Mouse (Mus musculus): ENCODE measurements at regions not wholly inside any gene's neighbourhood (a gene's known extent, or its start where the extent isn't known, plus 50 kb on each side); places are given as distances from the start of the nearest gene placed in this dataset.

DNA sequence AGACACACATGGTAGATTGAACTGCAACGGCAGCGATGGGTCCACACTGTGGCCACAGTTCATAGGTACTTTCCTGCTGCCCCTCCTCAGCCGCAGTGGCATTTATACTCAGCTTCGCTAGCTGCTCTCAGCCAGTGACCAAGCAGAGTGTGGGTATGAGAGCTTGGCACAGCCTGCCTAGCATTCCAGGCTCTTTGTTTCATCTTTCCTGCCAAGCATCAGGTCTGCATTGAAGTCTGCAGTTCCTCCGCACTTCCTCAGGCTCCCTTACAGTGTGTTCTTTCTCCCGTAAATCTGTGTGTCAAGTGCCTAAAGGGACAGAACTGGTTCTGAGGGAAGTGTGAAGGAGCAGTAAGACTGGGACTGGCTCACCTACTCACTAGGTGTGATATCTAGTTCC is 194.6 kb upstream of the Daam1 start:
- intact Hi-C loops (cut with DNase I), result no loop called here
- DNase-seq, result no peak

DNA sequence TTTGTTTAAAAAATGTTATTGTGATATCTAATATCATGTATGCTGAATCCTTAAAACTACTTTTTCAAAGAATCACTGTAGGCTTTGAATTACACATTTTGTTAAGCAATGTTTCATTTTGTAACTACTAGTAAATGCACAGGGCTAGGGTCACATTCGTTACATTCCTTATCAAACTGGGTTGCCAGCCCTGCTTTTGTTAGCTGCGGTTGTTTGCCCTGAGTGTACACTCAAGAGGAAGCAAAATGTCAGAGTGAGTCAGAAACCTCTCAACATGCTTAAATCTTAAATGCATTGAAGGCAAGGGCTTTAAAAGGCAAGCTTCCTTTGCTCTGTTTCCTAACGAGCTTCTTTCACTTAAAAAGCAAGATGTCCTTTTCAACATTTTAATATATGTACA is 193.6 kb upstream of the Daam1 start:
- Histone ChIP-seq H3K4me3 (no peak overlapping the region), H3K27ac (no peak overlapping the region)
- intact Hi-C loops (cut with DNase I), result no loop called here
- TF ChIP-seq CTCF (IDR thresholded peaks at IDR 0.05), result no peak
- no peak for DNase-seq

More for the DNA sequence above, 194.6 kb upstream of the Daam1 start:
- no peak overlapping the region for H3K27ac ChIP-seq
- no peak overlapping the region for H3K4me3 ChIP-seq
- no peak for TF ChIP-seq CTCF (IDR thresholded peaks at IDR 0.05)

DNA sequence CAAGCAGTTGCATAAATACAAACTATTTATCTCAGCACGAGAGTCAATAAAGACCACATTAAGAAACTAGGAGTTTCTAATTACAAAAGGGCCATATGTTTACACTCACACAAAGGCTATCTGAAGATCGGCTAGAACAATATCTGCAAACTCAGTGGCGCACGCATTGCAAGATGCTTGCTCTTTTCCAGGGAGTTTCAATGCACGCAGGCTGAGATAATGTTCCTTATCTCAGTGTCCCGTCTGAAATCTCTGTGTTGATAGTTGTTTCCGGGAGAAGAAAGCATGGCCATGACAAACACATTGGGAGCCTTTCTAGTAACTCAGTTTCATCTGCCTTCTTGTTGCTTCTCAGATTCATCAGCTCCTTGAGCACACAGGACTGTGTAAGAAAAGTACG is 192.6 kb upstream of the Daam1 start:
- no peak overlapping the region for H3K27ac ChIP-seq
- intact Hi-C loops (cut with DNase I), result no loop called here
- TF ChIP-seq CTCF (IDR thresholded peaks at IDR 0.05), result no peak
- no peak overlapping the region for H3K4me3 ChIP-seq
- DNase-seq, result no peak

DNA sequence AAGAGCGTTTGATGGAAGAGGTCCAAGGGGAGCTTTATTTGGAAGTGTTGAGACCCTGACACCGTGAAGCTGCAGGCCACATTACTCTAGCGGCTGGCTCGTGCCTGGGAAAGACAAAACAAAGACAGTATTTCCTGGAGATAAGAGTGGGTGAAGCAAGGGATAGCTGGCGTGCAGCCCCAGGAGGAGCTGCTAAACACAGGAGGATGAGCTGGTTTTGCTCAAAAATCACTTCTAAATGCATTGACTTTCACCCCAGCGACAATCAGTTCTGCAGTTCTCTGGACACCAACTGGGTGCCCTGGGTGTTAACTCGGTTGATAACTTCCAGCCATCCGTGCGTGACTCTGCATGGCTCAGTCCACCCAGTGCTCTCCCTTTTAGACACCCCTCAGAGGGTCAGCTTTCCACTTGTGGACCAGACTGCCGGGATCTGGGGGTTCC is 190.8 kb upstream of the Daam1 start:
- Histone ChIP-seq H3K27ac (no peak overlapping the region; the same call in 1 of the 2 replicates), H3K4me3 (no peak overlapping the region)
- DNase-seq, result peak; percentile 28
- intact Hi-C loops (cut with DNase I), result no loop called here
- TF ChIP-seq CTCF (IDR thresholded peaks at IDR 0.05), result no peak

DNA sequence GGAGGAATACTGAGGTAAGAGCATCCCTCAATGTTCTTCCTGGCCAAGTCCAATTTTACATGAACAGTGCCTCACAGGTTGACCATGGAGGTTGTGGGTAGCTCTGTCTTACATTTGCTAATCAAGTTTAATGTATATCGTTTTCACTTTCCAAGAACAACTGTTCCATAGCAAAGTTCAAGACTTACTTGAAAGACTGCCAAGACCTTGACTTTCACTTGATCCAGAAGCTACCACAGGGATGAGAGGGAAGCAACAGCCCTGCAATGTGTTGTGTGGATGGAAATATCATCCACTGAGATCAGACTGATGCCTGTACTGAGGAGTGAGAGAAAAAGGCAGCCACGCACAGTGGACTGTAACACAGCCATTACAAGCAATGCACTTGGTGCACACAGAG is 189.4 kb upstream of the Daam1 start:
- intact Hi-C loops (cut with DNase I), result no loop called here
- no peak overlapping the region for H3K27ac ChIP-seq

DNA sequence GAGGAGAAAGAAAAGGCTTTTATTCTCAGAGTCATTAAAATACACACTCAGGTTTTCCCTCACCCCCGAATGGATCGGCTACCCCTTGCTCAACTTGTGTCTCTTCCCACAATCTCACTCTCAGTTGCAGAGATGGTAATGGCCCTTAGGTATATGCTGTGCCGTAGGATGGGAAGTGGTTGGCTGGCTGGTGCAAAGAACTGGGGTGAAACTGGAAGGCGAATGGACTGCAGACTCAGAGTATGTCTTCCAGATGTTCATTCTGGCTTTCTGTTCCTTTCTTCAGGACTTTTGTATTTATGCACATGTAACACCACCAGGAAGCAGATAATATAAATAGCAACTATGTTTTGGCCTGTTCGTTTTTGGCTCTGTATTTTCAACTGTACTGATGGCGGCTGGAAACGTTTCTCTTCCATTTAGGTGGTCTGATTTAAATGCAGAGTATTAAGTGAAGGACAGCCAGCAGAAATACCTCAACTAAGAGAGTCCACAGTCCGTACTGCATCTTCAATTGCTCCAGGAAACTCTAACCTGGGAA is 188.0 kb upstream of the Daam1 start:
- intact Hi-C loops (cut with DNase I), result no loop called here
- no peak overlapping the region for H3K4me3 ChIP-seq
- peak; percentile 16 for DNase-seq
- no peak for TF ChIP-seq CTCF (IDR thresholded peaks at IDR 0.05)
- H3K27ac ChIP-seq, result peak overlapping the region; percentile 38; the same call in 1 of the 2 replicates

More for the DNA sequence above, 189.4 kb upstream of the Daam1 start:
- no peak overlapping the region for H3K4me3 ChIP-seq
- TF ChIP-seq CTCF (IDR thresholded peaks at IDR 0.05), result no peak
- no peak for DNase-seq

DNA sequence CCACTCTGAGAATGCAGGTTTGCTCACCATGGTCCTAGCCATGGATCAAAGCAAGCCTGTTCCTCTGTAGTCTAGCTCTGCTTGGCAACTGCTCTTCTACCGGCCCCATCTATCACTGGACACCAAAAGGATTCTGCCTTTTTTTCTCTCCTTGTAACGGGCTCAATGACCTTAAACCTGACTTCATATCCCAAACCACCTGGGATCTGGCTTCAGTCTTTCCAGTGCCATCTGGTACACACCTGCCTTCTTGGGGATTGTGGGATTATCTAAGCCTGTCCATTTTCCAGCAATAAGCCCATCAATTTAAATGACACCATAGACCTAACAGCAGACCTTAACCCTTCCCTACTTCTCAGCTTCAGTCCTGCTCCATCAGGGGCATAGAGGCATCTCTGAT is 179.6 kb upstream of the Daam1 start:
- no peak overlapping the region for H3K27ac ChIP-seq
- intact Hi-C loops (cut with DNase I), result no loop called here
- no peak for DNase-seq
- no peak for TF ChIP-seq CTCF (IDR thresholded peaks at IDR 0.05)
- no peak overlapping the region for H3K4me3 ChIP-seq

DNA sequence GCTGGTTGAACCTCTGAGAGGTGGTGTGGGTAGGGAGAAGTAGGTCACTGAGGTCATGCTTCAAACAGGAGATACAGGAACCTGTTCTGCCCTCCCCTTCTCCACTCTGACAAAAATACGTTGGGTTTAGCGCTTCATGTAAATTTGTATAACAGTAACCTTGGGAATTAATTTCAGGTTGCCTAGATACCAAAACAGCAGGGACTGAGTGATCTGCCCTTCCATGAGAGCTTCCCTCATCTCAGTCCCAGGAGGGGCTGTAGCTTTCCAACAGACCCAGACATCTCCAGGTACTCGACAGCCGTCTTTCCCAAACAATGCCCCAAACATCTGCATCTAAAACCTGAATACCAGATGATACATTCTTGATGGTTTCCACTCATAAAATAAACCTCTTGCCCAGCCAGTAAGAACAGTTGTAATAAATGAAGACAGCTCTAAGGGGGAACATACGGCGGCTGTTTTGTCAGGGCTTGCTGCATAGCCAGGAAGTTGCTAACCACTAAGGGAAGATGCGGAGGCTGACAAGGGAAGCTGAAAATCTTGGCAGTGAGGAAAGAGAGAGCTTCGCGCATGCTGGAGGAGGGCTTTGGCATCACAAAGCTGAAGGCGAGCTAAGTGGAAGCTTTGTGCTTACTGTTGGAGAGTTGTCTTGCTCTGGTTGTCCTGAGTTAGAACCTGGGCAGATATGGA is 137.4 kb upstream of the Daam1 start:
- Histone ChIP-seq H3K27ac (0 out of 2 replicates have a peak overlapping the region, but pooled peaks have one; percentile 20), H3K4me3 (no peak overlapping the region)
- TF ChIP-seq CTCF (IDR thresholded peaks at IDR 0.05), result no peak
- intact Hi-C loops (cut with DNase I), result no loop called here
- DNase-seq, result peak; percentile 21

DNA sequence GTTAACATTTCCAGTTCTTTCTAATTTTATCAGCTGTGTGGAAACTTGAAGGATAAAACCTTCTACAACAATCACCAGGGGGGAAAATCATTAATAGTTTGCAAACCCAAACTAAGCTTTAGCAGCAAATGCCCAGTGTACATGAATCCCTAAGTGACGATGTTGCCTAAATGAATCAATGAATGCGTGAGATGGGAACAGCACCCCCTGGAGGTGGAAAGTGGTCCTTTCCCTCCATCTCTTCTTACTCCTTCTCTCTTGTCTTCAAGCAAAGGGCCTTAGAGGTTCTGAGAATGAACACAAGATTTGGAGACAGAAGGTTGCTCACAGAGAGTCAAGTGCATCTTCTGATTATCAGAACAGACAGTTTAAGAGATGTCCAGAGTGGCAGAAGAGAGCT is 129.1 kb upstream of the Daam1 start:
- peak; percentile 61 for TF ChIP-seq CTCF (IDR thresholded peaks at IDR 0.05)
- intact Hi-C loops (cut with DNase I), result no loop called here
- no peak overlapping the region for H3K4me3 ChIP-seq
- peak; percentile 38 for DNase-seq
- H3K27ac ChIP-seq, result no peak overlapping the region

DNA sequence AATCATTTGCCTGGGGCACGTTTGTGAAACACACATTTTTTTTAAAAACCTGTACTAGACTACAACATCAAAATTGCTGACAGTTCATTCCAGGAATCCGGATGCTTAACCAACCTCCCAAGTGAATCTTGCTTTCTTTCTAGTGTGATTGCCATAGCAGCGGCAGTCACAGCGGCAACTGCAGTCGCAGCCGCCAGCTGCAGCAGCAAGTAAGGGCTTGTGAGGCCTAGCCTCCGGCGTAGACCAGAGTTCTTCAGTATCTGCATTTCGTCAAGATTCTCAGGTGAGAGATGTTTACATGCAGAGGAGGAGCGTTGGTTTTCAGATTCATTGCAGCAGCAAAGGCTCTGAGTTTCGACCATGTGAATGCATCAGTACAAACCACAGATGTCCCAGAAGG is 128.7 kb upstream of the Daam1 start:
- no peak for DNase-seq
- Histone ChIP-seq H3K27ac (no peak overlapping the region), H3K4me3 (no peak overlapping the region)
- intact Hi-C loops (cut with DNase I), result no loop called here
- TF ChIP-seq CTCF (IDR thresholded peaks at IDR 0.05), result no peak

DNA sequence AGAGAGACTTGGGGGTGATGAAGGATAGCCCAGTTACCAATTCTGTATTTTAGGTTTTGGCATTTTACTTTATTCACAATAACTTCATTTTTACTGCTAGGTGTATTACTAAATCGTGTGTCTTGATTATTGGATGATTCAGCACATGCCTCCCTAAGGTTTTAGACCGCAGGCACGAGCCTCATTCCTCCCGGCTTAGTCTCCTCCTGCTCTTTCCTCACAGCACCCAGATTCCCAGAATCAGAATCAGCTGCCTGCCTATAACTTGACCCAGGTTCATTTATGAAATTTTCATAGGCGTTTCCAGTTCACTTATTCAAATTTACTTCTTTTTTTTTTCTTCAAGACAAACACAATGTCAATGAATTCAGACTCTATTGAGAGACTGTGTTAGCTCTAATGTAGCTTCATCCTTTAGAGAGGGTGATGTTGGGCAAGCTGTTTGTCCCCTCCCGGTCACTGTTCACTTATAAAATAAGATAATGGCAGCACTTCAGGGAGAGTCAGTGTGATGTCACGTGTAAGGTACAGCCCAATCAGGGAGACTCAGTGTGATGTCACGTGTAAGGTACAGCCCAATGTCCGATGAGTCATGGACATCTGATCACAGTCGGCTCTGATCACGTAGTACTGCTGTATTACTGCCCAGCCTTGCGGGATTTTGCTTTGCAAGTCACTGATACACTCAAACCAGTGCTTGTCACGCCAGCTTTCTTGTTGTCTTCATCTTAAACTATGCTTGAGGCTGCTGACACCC is 127.6 kb upstream of the Daam1 start:
- TF ChIP-seq CTCF (IDR thresholded peaks at IDR 0.05), result no peak
- DNase-seq, result no peak
- no peak overlapping the region for H3K27ac ChIP-seq
- intact Hi-C loops (cut with DNase I), result no loop called here
- no peak overlapping the region for H3K4me3 ChIP-seq

DNA sequence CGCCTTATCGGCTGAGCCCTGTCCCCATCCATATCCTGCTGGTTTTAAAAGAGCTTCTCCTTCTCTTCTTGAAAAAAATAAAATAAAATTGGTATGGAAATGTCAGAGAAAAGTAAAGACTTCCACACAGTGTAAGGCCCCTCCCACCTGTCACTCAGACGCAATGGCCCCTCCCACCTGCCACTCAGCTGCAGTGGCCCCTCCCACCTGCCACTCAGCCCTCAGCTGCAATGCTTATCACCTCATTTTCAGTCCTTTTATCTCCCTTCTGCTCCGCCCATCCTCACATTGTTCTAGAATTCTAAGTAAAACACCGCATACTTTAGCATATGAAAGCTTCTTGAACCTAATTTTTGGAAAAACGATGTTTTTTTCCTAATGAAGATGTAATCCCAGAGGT is 126.4 kb upstream of the Daam1 start:
- no peak overlapping the region for H3K27ac ChIP-seq
- intact Hi-C loops (cut with DNase I), result no loop called here
- TF ChIP-seq CTCF (IDR thresholded peaks at IDR 0.05), result no peak
- DNase-seq, result no peak
- no peak overlapping the region for H3K4me3 ChIP-seq

DNA sequence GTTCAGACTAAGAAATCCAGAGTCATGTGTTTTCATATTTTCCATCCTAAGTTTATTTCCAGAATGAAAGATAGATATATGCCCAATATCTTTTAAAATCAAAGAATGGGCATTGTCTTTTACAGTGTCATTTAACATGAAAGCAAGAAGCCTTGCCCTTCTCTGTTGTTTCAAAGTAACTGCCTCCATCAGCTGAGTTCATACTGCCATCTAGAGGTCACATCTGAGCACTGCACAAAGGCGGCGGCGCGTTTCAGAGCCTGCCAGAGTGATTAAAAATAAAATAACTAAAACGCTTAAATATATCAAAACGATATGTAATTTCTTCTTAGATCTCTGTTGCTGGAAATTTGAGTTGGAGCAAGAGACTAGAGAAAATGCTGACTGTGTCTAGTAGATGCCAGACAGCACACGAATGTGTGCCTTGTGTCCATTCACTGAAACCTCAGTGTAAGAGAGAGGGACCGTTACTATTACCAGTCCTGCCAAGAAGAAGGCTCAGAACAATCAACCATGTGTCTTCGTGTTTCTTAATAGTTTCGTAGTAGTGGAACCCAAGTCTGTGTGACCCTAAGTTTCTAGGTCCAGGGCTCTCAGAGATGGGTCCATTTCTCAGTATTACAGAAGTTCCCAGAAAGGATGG is 123.0 kb upstream of the Daam1 start:
- intact Hi-C loops (cut with DNase I), result loop anchor here (2.0 kb wide), 2 partner anchors 397 to 511 kb away; no protein-coding TSS in a partner anchor
- DNase-seq, result peak; percentile 67
- peak; percentile 95 for TF ChIP-seq CTCF (IDR thresholded peaks at IDR 0.05)
- Histone ChIP-seq H3K27ac (no peak overlapping the region), H3K4me3 (peak overlapping the region; percentile 8)

Measured in gastrocnemius, adult 2 months (tissue).